7 mouse cellular contexts compared by ENCODE assay signal in the genomic region with DNA sequence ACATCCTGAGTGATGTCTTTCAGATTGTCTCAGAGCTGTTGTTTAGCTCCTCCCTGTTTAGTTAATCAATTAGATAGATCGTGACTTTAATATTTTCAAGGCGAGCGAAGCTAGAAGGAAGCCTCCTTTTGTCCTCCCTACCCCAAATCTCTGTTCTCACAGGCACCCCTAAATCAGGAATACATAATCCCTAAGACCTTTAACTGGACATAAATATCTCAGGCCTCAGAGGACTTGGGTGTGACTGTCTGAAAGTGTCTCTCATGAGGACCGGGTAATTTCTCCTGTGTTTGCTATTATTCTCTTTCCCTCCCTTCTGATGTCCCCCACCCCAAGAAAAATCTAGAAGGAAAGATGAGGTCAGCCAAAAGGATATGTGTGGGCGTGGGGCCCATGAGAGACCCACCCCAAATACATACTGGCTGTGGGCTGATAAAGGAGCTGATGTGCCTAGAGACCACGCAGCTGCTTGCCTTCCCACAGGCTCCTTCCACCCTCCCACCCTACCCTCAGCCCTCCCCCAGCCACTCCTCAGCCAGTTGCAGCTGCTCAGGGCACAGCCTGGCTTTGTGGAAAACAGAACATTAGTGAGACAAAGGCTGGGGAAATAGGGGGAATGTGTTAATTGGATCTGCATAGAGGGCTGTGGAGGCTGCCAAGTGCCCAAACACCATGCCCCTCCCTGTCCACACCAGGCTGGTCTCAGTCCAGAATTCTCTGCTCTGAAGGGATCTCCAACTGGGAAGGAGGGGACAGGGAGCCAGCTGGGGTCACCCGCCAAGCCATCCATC.
A peak's percentile ranks its signal among the peaks of the same experiment; 100 is the strongest.
DNase-seq lines count a peak whose midpoint lies in the region; ATAC-seq and TF ChIP-seq lines count a peak whose summit lies in the region.

No protein-coding gene starts in this region.

- no peak overlapping the region for H3K4me2 ChIP-seq in embryonic facial prominence, embryonic 12.5 days (replicated peaks)
- H3K4me2 ChIP-seq in hindbrain, postnatal 0 days (ENCODE audit: low read depth, low read length) = no peak overlapping the region
- H3K4me2 ChIP-seq in neural tube, embryonic 15.5 days = no peak overlapping the region

- peak; percentile 76; the same call in 1 of the 2 replicates for ATAC-seq in embryonic facial prominence, embryonic 12.5 days (ENCODE audit: insufficient number of reproducible peaks, insufficient read depth, low FRiP score, low TSS enrichment)
- ATAC-seq in hindbrain, postnatal 0 days = peak; percentile 96
- ATAC-seq in neural tube, embryonic 15.5 days (ENCODE audit: low FRiP score) = peak; percentile 86
- no peak for ATAC-seq in inflammation-experienced regulatory T-cells, adult 6 months

- no peak for TF ChIP-seq CTCF in hindbrain, postnatal 0 days (IDR thresholded peaks at IDR 0.05; ENCODE audit: low read depth)

- no peaks in the 10 kb centered on the region for H3K9me3 ChIP-seq in embryonic facial prominence, embryonic 12.5 days
- no peaks in the 10 kb centered on the region for H3K9me3 ChIP-seq in hindbrain, postnatal 0 days (ENCODE audit: low read length)
- H3K9me3 ChIP-seq in neural tube, embryonic 15.5 days (replicated peaks) = no peaks in the 10 kb centered on the region

- peak; percentile 28 to 47 for DNase-seq in kidney, postnatal 4 days
- no peak for DNase-seq in kidney, adult 8-10 months
- DNase-seq in hindbrain, postnatal 0 days (ENCODE audit: low spot score) = peak; percentile 79
- no peak for DNase-seq in thymus, postnatal 36 days

- H3K9ac ChIP-seq in embryonic facial prominence, embryonic 12.5 days = no peak overlapping the region
- H3K9ac ChIP-seq in hindbrain, postnatal 0 days (replicated peaks; ENCODE audit: low read length) = no peak overlapping the region
- no peak overlapping the region for H3K9ac ChIP-seq in neural tube, embryonic 15.5 days (replicated peaks)

- 70% methylated on average over 7 of the region's 7 CpGs for WGBS in embryonic facial prominence, embryonic 12.5 days
- WGBS in hindbrain, postnatal 0 days = 48% methylated on average over 7 of the region's 7 CpGs
- WGBS in neural tube, embryonic 15.5 days = 34% methylated on average over 7 of the region's 7 CpGs

- no peaks in the 10 kb centered on the region for H3K27me3 ChIP-seq in embryonic facial prominence, embryonic 12.5 days
- no peaks in the 10 kb centered on the region for H3K27me3 ChIP-seq in hindbrain, postnatal 0 days (ENCODE audit: insufficient read depth, low read length)
- no peaks in the 10 kb centered on the region for H3K27me3 ChIP-seq in neural tube, embryonic 15.5 days (replicated peaks)

- no peak overlapping the region for H3K27ac ChIP-seq in embryonic facial prominence, embryonic 12.5 days
- no peak overlapping the region for H3K27ac ChIP-seq in hindbrain, postnatal 0 days
- H3K27ac ChIP-seq in neural tube, embryonic 15.5 days (replicated peaks) = no peak overlapping the region; the same call in 1 of the 2 replicates

- no peak overlapping the region for H3K4me3 ChIP-seq in embryonic facial prominence, embryonic 12.5 days
- no peak overlapping the region for H3K4me3 ChIP-seq in hindbrain, postnatal 0 days (ENCODE audit: low read length)
- no peak overlapping the region for H3K4me3 ChIP-seq in neural tube, embryonic 15.5 days (replicated peaks)

- no peaks in the 10 kb centered on the region for H3K36me3 ChIP-seq in embryonic facial prominence, embryonic 12.5 days
- H3K36me3 ChIP-seq in hindbrain, postnatal 0 days (ENCODE audit: insufficient read depth, low read length) = no peaks in the 10 kb centered on the region
- no peaks in the 10 kb centered on the region for H3K36me3 ChIP-seq in neural tube, embryonic 15.5 days

- 0 out of 2 replicates have a peak, but pooled peaks cover 2% of the 10 kb centered on the region for H3K4me1 ChIP-seq in embryonic facial prominence, embryonic 12.5 days
- H3K4me1 ChIP-seq in hindbrain, postnatal 0 days (ENCODE audit: insufficient read depth, low read length) = no peaks in the 10 kb centered on the region
- peaks cover 6% of the 10 kb centered on the region; the same call in 1 of the 2 replicates for H3K4me1 ChIP-seq in neural tube, embryonic 15.5 days

Comparison
In these comparisons a context has a peak if more than half of its experiments do, and no peak if none do; other contexts are left out.
1. DNase-seq: peak in kidney, postnatal 4 days (2 of 2) and hindbrain, postnatal 0 days (single experiment); none in kidney, adult 8-10 months (0 of 2) and thymus, postnatal 36 days (0 of 2).